Mouse (Mus musculus) hindbrain, embryonic 16.5 days (tissue): Measurements from ENCODE around the gene BC037034. TPM values are rescaled to one million over a fixed set of nuclear protein-coding genes. Genes with fewer than 3 reads are reported as not detected.
A peak's percentile ranks its signal among the peaks of the same experiment; 100 is the strongest.

Source experiments
- ATAC-seq: fragments of 200-750 bp; cut with Nextera tagmentation; 2 replicates; pipeline ENCODE4 v1.8.0; 2017; ENCODE audit warnings: moderate TSS enrichment, moderate library complexity
- H3K27ac ChIP-seq: fragments of 300-500 bp; sonication (generic); 2 replicates; pipeline ENCODE4 v1.5.1; 2014; ENCODE audit warnings: low read depth, mild to moderate bottlenecking, control low read depth, low read length, moderate library complexity
- H3K27me3 ChIP-seq: fragments of 300-500 bp; sonication (generic); replicated peaks from 2 replicates; pipeline ENCODE4 v1.6.1; 2014; ENCODE audit warnings: low read length; ENCODE audit not compliant: control insufficient read depth, insufficient read depth
- H3K36me3 ChIP-seq: fragments of 300-500 bp; sonication (generic); 2 replicates; pipeline ENCODE4 v1.6.1; 2014; ENCODE audit warnings: mild to moderate bottlenecking, low read length, moderate library complexity, mixed read lengths; ENCODE audit not compliant: control insufficient read depth, insufficient read depth
- H3K4me1 ChIP-seq: fragments of 300-500 bp; sonication (generic); 2 replicates; pipeline ENCODE4 v1.6.1; 2014; ENCODE audit warnings: low read depth, low read length; ENCODE audit not compliant: control insufficient read depth, insufficient read depth
- H3K4me2 ChIP-seq: fragments of 300-500 bp; sonication (generic); 2 replicates; pipeline ENCODE4 v1.6.1; 2014; ENCODE audit warnings: mild to moderate bottlenecking, low read length, control low read depth, moderate library complexity
- H3K4me3 ChIP-seq: fragments of 300-500 bp; sonication (generic); 2 replicates; pipeline ENCODE4 v1.5.1; 2014; ENCODE audit warnings: mild to moderate bottlenecking, low read length, control low read depth, moderate library complexity
- H3K9ac ChIP-seq: fragments of 300-500 bp; sonication (generic); 2 replicates; pipeline ENCODE4 v1.6.1; 2014; ENCODE audit warnings: low read depth, mild to moderate bottlenecking, control low read depth, low read length, moderate library complexity
- H3K9me3 ChIP-seq: fragments of 300-500 bp; sonication (generic); 2 replicates; pipeline ENCODE4 v1.6.1; 2014; ENCODE audit warnings: mild to moderate bottlenecking, low read length, moderate library complexity; ENCODE audit not compliant: control insufficient read depth
- WGBS: fragments of 180-500 bp; shearing (Covaris S2); extraction: QIAGEN DNeasy Blood & Tissue Kit; methylation state at CpG from one replicate; pipeline ENCODE4 v1.1.7; 2014; 5-methylcytosine and 5-hydroxymethylcytosine counted together
- polyA plus RNA-seq: library from polyadenylated mRNA; unstranded; fragments of >200 nt; fragmentation: Nextera tagmentation; extraction: Ambion mirVana; gene quantifications from 2 replicates; pipeline ENCODE4 v1.2.1, GENCODE M21; 2015

BC037034 gene
- polyA plus RNA-seq = 15.3 and 18.4 TPM in 2 replicates

DNA sequence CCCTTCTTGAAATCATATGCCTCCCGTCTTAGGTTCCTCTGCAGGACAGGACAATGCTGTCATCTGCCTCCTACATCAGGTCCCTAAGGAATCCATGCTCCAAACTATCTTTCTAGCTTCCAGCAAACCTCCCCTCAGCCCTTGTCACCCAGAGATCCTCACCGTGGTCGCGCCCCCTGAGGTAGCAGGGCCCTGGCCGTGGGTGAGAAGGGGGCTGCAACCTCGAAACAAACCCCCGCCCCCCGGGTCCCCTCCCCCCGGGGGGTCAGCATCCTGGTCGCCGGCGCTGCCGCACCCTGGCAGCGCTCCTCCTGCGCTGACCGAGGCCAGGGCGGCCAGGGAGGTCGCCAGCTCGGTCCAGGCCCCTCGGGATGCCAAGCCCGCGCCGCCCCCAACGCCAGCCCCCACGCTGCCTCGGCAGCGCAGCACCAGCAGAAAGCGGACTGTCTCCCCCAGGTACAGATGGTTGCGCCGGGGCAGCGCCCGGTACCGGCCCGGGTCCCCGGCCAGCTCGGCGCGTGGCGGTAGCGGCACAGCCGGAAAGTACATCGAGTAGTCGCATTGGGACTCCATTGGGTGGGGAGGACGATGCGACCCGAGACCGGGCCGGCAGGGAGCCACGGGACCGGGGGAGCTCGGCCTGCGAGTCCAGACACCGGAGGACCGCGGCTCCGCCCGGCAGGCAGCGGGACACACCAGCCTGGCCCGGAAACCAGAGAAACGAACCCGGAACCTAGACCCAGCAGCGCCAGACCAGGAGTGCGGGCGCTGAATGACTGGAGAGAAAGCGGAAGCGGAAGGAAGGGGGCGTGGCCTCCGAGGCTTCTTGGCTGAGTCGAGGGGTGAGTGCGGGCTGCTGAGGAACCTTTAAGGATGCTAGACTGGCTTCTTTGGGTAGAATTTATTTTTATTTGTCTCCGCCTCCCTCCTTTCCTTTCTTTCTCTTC is at the start of gene BC037034:
BC037034 (minus strand) TSS at position 774 of the 947 bp plus-strand sequence.
- peak within 1 kb of the TSS; percentile 83 for H3K27ac ChIP-seq
- peak within 1 kb of the TSS; percentile 92 for H3K4me3 ChIP-seq
- H3K9ac ChIP-seq = peak within 1 kb of the TSS; percentile 96
- H3K4me2 ChIP-seq = peak within 1 kb of the TSS; percentile 96
- H3K27me3 ChIP-seq = no peaks in the 10 kb centered on the region
- under 1% methylated on average over 63 of the region's 71 CpGs for WGBS
- no peaks in the 10 kb centered on the region for H3K9me3 ChIP-seq
- peaks cover 18% of the 10 kb centered on the region for H3K4me1 ChIP-seq
- peak; percentile 94 for ATAC-seq
- peaks cover 28% of the 10 kb centered on the region for H3K36me3 ChIP-seq

GRCm38 (mm10) chr5:138312795-138313194 is 49.0 kb upstream of the BC037034 start:
- H3K4me3 ChIP-seq = no peak overlapping the region
- 88% methylated on average over 3 of the region's 3 CpGs for WGBS
- no peaks in the 10 kb centered on the region for H3K27me3 ChIP-seq
- H3K27ac ChIP-seq = no peak overlapping the region
- H3K9ac ChIP-seq = no peak overlapping the region
- H3K4me1 ChIP-seq = no peaks in the 10 kb centered on the region
- H3K36me3 ChIP-seq = peaks cover 3% of the 10 kb centered on the region; the same call in 1 of the 2 replicates
- no peaks in the 10 kb centered on the region for H3K9me3 ChIP-seq
- H3K4me2 ChIP-seq = no peak overlapping the region
- ATAC-seq = no peak

DNA sequence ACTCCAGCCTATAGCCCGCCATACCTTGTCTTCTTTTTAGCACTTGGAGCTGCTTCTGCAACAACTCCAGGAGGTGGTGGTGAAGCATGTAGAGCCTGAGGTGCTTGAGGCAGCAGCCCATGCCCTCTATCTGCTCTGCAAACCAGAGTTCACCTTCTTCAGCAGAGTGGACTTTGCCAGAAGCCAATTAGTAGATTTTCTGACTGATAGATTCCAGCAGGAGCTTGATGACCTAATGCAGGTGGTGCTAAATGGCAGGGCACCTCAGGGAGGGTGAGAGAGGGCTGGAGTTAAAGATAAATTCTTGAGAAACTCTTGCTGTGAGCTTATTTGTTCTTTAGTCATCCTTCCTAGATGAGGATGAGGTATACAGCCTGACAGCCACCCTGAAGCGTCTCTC is 35.8 kb upstream of the BC037034 start:
- H3K9me3 ChIP-seq = no peaks in the 10 kb centered on the region
- H3K27me3 ChIP-seq = no peaks in the 10 kb centered on the region
- no peak overlapping the region for H3K4me2 ChIP-seq
- no peak overlapping the region for H3K4me3 ChIP-seq
- 90% methylated on average over 2 of the region's 2 CpGs for WGBS
- no peak overlapping the region for H3K9ac ChIP-seq
- H3K36me3 ChIP-seq = peaks cover 2% of the 10 kb centered on the region; the same call in 1 of the 2 replicates
- no peaks in the 10 kb centered on the region for H3K4me1 ChIP-seq
- ATAC-seq = no peak
- no peak overlapping the region for H3K27ac ChIP-seq

GRCm38 (mm10) chr5:138294158-138294557 is 30.3 kb upstream of the BC037034 start:
- ATAC-seq = no peak
- Histone ChIP-seq H3K9me3 (no peaks in the 10 kb centered on the region), H3K4me2 (no peak overlapping the region), H3K27me3 (no peaks in the 10 kb centered on the region), H3K36me3 (0 out of 2 replicates have a peak, but pooled peaks cover 2% of the 10 kb centered on the region), H3K4me3 (no peak overlapping the region), H3K4me1 (no peaks in the 10 kb centered on the region), H3K27ac (no peak overlapping the region), H3K9ac (no peak overlapping the region)

- H3K4me3 ChIP-seq = no peak overlapping the region
- no peak overlapping the region for H3K9ac ChIP-seq
- H3K4me1 ChIP-seq = no peaks in the 10 kb centered on the region
- no peak for ATAC-seq
- no peak overlapping the region for H3K27ac ChIP-seq
- H3K9me3 ChIP-seq = no peaks in the 10 kb centered on the region
- H3K27me3 ChIP-seq = no peaks in the 10 kb centered on the region
- H3K4me2 ChIP-seq = no peak overlapping the region
- 81% methylated on average over 1 of the region's 1 CpGs for WGBS
- H3K36me3 ChIP-seq = 0 out of 2 replicates have a peak, but pooled peaks cover 2% of the 10 kb centered on the region
Measured at GRCm38 (mm10) chr5:138291638-138292037, 27.8 kb upstream of the BC037034 start.

DNA sequence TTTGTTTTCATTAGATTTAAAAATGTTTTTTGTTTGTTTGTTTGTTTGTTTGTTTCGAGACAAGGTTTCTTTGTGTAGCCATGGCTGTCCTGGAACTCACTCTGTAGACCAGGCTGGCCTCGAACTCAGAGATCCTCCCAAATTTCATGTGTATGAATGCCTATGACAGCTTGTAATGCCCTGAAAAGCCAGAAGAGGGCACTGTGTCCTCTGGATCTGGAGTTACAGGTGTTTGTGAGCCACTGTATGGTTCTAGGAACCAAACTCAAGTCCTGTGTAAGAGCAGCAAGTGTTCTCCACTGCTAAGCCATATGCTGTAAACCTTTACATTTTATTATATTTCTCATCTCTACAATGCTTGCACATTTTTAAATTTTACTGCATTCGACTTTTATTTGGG is 24.0 kb upstream of the BC037034 start:
- H3K36me3 ChIP-seq = 0 out of 2 replicates have a peak, but pooled peaks cover 2% of the 10 kb centered on the region
- H3K27me3 ChIP-seq = no peaks in the 10 kb centered on the region
- H3K4me1 ChIP-seq = no peaks in the 10 kb centered on the region
- no peak overlapping the region for H3K4me2 ChIP-seq
- H3K4me3 ChIP-seq = no peak overlapping the region
- 84% methylated on average over 3 of the region's 3 CpGs for WGBS
- H3K9ac ChIP-seq = no peak overlapping the region
- H3K27ac ChIP-seq = no peak overlapping the region
- no peak for ATAC-seq
- no peaks in the 10 kb centered on the region for H3K9me3 ChIP-seq

DNA sequence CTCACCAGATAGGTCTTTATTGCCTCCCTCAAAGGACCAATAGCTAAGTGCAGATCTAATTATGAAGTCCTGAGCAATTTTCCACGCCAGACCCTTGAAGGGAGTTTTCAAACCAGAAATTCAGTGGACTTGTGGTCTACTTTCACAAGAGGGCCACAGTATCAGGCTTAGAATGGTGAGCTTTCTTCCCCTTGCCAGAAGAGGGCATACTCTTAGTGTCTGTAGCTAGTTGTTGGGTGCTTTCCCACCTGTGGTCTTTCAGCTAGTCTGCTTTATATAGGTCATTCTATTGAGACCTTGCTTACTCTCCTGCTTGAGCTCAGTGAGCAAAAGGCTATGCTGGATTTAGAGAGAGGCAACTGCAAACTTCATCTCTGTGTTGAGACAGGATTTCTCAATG is 19.7 kb upstream of the BC037034 start:
- no peak for ATAC-seq
- peaks cover 9% of the 10 kb centered on the region for H3K4me1 ChIP-seq
- H3K36me3 ChIP-seq = no peaks in the 10 kb centered on the region
- H3K27me3 ChIP-seq = no peaks in the 10 kb centered on the region
- no peak overlapping the region for H3K27ac ChIP-seq
- 64% methylated on average over 1 of the region's 1 CpGs for WGBS
- H3K9me3 ChIP-seq = peaks cover 2% of the 10 kb centered on the region; the same call in 1 of the 2 replicates
- no peak overlapping the region for H3K4me2 ChIP-seq
- H3K4me3 ChIP-seq = no peak overlapping the region
- no peak overlapping the region for H3K9ac ChIP-seq

- Histone ChIP-seq H3K4me2 (no peak overlapping the region), H3K36me3 (peaks cover 3% of the 10 kb centered on the region; the same call in 1 of the 2 replicates), H3K9ac (no peak overlapping the region), H3K9me3 (peaks cover 2% of the 10 kb centered on the region; the same call in 1 of the 2 replicates), H3K27me3 (no peaks in the 10 kb centered on the region), H3K4me1 (peaks cover 16% of the 10 kb centered on the region), H3K27ac (no peak overlapping the region), H3K4me3 (no peak overlapping the region)
- 87% methylated on average over 2 of the region's 2 CpGs for WGBS
- ATAC-seq = no peak
Measured at GRCm38 (mm10) chr5:138281798-138282197, 18.0 kb upstream of the BC037034 start.

DNA sequence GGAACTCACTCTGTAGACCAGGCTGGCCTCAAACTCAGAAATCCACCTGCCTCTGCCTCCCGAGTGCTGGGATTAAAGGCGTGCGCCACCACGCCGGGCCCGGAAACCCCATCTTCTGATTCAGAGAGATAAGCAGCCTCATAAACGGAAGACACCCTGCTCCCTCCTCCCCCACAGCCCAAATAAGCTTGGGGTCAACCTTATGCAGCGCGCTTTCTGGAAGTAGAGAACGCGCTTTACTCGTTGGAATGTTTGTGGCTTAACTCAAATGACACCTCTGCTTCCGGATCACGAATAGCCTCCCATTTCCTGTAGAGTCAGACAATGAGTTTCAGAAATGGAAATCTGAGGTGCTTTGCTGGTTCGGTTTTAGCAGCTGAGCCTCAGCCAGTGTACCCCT is 17.0 kb upstream of the BC037034 start:
- H3K27me3 ChIP-seq = no peaks in the 10 kb centered on the region
- H3K4me1 ChIP-seq = peaks cover 20% of the 10 kb centered on the region
- no peak for ATAC-seq
- no peak overlapping the region for H3K9ac ChIP-seq
- peaks cover 3% of the 10 kb centered on the region; the same call in 1 of the 2 replicates for H3K36me3 ChIP-seq
- H3K27ac ChIP-seq = no peak overlapping the region
- H3K4me2 ChIP-seq = peak overlapping the region; percentile 72
- WGBS = 93% methylated on average over 15 of the region's 15 CpGs
- peaks cover 2% of the 10 kb centered on the region; the same call in 1 of the 2 replicates for H3K9me3 ChIP-seq
- H3K4me3 ChIP-seq = peak overlapping the region; percentile 52; the same call in 1 of the 2 replicates
